Mouse (Mus musculus) spleen, adult 12 weeks (tissue): ENCODE results near the gene Extl1.
A peak's percentile ranks its signal among the peaks of the same experiment; 100 is the strongest.

ENCODE experiments used
- DNase-seq: peaks from one replicate; pipeline ENCODE4 v3.0.0; 2022; ENCODE audit warnings: low spot score

Extl1 gene

GRCm38 (mm10) chr4:134388397-134388796, 4.7 kb upstream of the Extl1 start:
- peak; percentile 47 for DNase-seq

DNA sequence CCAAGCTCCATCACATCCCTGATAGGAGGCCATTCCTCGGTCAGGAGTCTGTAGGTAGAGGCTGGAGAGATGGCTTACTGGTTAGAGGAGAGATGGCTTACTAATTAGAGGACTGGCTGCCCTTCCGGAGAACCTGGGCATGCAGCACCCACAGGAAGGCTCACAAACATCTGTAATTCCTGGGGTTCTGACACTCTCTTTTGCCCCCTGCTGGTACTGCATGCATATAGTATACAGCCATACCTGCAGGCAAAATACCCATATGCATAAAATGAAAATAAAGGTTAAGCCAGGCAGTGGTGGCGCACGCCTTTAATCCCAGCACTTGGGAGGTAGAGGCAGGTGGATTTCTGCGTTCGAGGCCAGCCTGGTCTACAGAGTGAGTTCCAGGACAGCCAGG, 3.6 kb upstream of the Extl1 start:
- no peak for DNase-seq

- DNase-seq = no peak
Observed at GRCm38 (mm10) chr4:134379510-134379909, 4.1 kb downstream of the Extl1 start.

DNA sequence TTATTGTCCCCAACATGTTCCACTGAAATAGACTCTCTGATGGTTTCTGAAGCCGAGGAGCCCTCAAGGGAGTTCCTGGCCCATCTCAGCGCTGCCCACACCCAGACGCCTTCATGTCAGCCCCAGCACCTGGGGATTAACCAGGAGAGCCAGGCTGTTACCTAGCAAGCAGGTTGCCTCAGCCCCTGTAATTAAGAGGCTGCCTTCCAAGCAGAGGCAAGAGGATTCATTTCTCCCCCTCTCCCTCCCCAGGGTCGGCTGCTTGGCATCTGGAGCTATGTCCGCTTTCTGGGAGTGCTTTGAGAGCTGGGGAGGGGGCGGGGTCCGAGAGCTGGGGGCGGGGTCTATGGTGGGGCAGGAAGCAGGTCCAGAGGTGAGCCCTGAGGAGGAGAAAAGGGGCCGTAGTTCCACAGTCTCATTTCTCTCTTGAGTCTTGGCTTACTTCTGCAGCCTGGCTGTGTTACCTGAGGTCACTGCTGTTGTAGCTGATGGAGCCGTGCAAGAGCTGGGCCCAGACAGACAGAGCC, 5.5 kb downstream of the Extl1 start:
- no peak for DNase-seq

- no peak for DNase-seq
Observed at GRCm38 (mm10) chr4:134374306-134374705, 9.3 kb downstream of the Extl1 start.

DNA sequence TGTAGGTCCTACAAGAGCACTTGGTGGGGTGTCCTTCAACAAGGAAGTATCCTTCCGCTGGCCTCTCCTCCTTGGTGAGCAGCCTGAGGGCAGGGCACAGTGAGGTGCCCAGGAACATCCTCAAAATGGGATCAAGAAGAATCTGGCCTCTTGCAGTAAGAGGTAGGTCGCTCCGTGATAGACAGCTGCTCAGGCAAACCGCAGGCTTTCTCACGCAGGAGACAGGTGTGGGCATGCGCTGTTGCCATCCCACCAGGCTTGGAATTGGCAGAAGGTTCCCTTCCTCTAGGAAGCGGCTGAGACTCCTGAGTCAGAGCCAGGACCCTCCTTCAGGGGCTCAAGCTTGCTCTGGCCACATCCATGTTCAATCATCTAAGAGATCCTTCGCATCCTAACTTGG, 10.4 kb downstream of the Extl1 start:
- DNase-seq = no peak

DNA sequence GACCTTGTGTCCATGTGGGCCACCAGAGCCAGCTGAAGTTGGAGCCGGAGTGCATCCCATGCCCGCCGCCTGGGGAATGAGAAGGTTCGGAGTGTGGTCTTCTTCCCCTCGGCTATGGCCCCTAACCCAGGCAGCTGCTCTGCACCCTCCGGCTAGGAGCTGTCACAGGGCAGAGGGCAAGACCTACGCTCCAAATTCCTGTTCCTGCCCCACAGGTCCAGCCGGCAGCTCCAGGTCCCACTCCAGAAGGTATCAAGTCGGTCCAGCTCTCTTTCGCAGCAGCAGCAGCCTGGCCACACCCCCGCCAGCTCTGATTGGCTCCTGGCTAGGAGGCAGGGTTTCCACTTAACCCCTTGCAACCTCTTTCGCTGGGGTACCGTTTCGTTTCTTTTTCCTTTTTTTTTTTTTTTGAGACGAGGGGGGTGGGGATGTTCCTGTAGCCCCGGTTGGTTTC, 11.3 kb downstream of the Extl1 start:
- no peak for DNase-seq

DNA sequence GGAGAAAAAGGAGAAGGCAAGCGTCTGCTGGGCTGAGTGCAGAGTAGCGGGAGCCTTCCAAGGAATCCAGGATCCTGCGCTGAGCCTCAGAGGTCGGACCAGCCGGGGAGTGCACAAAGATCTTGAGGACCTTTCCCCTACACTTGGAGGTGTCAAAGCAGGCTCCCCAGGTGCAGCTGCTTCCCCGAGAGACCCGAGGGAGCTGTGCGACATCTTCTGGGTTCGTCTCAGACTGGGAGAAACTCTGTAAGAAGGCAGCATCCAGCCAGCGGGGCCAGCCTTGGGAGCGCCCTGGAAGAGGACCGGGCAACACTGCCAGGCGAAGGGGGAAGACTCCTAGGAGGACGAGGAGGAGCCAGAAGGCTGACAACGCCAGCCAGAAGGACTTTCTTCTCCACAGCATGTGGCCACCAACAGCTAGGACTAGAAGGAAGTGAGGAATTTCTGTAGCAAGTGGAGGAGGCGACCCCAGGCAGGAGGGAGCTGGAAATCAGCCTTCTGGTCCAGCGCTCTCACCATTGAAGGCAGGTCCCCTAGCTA, 12.3 kb downstream of the Extl1 start:
- no peak for DNase-seq

DNA sequence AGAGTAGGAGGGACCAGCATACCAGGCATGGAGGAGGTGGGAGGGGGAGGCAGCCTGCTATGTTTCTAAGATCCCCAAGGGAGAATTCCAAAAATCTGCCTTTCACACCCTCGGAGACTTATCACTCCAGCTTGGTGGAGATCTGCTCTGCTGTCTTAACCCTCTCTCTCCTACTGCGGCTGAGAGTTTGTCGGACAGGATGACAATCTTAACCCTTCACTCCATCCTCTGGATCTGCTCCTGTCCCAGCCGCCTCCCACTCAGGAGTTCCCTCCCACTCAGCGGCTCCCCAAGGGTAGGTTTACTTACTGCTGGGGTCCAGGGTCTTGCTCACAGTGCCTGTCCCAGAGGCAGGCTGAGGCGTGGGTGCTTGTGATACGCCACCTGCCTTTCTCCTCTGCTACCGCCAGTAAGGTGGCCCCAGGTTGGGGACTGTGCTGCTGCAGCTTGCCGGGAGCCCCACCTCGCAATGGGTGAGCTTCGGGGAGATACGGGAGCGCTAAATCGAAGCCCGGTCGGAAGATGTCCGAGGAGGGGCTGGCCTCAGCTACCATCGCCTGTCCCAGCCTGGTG, 12.9 kb downstream of the Extl1 start:
- DNase-seq = no peak

DNA sequence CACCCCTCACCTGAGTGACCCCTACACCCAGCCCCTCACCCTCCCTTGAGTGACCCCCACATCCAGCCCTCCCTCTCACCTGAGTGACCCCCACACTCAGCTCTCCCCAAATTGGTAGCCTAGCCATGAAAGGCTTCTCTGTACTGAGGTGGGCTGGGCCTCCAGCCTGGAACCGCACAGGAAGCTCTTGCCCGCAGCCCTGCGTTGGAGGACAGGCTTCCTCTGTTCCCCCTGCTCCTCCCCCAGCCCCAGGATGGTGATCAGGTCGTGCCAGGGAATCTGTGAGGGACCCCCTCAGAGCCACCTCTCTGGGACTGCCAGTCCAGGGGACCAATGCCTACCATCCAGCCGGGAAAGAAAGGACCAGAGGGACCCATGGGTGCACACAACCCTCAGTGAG, 18.4 kb downstream of the Extl1 start:
- DNase-seq = no peak

DNA sequence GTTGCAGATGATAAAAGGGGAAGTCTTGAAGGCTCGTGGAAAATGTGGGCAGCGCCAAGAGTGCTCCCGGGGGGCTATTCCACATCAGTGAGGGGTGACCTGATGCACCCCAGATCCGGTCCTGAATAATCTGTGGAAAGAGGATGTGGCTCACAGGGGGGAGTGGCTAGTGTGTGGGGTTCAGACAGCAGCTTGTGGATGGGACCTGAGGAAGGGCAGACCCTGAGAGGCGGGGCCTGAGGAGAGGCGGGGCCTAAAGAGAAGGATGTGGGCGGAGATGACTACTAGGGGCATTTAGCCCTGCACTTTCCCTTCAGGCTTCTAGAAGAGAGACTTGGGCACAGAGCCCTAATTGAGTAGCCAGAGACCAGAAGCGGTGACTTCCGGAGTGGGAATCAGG, 21.1 kb downstream of the Extl1 start:
- peak; percentile 37 for DNase-seq

DNA sequence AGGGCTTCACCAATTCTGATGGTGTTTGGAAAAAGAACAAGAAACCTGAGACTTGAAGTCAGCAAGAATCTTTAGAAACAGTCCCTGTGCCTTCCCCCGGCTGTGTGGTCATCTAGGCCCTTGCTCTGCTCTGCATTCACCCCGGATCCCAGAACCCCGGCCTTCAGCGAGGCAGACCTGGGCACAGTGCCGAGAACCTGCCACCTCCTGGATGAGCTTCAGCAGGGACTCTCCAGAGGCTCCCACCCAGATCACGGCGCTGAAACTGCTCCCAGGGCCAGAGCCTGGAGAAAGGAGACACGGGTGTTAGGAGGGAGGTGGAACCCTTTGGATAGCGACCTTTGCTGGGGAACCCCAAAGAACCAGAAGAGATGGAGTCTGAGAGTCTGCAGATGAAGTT, 21.5 kb downstream of the Extl1 start:
- no peak for DNase-seq

GRCm38 (mm10) chr4:134361215-134361614, 22.4 kb downstream of the Extl1 start:
- no peak for DNase-seq

- no peak for DNase-seq
Observed at GRCm38 (mm10) chr4:134359649-134360048, 24.0 kb downstream of the Extl1 start.

- no peak for DNase-seq
Observed at GRCm38 (mm10) chr4:134357461-134357771, 26.2 kb downstream of the Extl1 start.

DNA sequence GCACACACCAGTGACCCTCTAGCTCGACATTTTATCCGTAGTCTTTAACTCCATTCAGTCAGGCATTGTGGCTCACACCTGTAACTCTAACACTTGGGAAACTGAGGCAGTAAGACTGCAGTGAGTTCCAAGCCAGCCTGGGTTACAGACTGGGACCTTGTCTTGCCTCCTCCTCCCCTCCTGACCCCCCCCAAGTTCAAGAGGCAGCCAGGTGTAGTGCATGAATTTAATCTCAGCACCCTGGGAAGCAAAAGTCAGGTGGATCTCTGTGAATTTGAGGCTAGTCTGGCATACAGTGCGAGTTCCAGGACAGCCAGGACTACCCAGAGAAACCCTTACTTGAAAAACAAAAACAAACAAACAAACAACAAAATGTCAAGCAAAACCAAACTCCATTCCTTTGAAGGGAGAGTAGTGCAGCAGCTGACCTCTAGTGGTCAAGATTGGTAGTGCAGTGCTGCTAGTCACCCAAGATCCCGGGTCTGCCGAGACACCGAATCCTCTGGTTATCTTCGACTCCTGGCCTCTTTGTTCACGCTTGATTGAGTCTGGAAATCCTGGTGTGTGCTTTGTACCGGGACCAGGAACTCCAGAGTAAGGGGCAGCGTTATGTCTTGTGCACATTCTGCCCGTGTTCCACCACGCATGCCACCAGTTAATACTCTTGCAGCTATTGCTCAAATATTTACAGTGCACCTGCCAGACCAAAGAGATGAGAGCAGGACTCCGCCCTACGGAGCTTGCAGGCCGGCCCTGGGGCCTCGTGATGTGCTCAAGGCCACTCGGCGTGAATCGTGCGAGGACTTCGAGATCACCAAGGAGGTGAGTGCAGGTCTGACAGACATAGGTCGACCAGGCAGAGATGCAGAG, 26.8 kb downstream of the Extl1 start:
- peak; percentile 44 for DNase-seq

DNA sequence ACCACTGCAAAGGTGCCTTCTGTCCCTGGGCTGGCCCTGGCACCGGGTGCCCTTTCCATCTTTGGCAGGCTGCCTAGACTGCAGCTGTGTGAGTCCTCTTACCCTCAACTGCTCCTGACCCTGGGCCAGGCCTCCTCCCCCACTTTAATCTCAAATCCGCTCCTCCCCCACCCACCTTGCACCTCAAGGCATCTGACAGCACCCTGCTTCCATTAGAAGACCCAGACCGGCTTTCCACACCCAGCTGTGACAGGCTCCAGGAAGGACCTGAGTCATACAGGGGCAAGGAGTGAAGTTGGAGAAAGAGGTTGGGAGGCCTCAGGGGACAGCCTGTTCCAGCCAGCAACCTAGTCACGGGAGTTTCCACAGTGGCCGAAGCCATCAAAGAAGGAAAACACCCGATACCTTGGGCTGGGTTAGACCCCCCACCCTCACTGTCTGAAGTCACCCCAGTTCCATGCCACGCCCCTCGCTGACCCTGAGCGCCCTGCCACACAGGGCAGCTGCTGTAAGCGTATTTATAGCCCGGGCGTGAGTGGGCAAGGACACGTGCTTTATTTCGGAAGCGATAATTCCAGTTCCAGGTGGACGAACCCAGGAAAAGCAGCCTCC, 27.7 kb downstream of the Extl1 start:
- no peak for DNase-seq

DNA sequence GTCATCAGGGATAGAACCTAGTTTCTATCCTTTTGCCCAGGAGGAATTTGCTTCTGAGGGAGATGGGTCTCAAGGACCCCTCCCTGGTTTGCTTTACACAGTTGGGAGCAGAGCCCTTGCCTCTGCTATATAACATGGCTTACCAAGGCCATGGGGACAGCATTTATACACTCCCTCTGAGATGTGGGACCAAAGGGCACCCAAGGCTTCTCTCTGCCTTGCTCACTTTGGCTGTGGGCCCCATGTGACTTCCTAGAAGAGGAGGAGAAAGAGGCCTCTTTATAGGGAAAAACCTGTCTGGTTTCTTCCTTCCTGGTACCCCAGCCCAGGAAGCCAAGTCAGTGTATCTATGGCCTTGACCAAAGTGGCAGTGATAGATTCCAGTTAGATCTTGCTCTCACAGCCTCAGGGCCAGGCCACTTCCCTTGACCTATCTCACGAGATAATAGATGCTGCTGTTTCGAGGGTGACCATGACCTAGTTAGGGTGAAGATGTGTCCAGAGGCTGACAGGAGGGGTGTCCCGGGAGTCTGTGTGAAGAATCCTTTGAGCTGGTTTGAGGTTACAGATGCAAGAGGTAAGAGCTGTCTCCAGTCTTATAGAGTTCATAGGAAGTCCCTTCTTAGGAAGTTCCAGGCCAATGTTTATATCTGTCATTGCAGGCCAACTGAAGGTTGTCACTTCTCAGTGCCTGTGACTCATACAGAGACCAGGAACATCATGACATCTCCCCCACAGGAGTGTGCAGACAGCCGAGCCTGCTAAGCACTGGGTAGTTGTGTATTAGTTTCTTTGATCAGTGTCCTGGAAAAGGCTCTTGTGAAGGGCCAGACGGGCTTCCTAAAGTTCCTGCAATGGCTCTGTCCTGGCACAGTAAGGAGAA, 29.9 kb downstream of the Extl1 start:
- DNase-seq = no peak

- no peak for DNase-seq
Observed at GRCm38 (mm10) chr4:134352929-134353328, 30.7 kb downstream of the Extl1 start.

DNA sequence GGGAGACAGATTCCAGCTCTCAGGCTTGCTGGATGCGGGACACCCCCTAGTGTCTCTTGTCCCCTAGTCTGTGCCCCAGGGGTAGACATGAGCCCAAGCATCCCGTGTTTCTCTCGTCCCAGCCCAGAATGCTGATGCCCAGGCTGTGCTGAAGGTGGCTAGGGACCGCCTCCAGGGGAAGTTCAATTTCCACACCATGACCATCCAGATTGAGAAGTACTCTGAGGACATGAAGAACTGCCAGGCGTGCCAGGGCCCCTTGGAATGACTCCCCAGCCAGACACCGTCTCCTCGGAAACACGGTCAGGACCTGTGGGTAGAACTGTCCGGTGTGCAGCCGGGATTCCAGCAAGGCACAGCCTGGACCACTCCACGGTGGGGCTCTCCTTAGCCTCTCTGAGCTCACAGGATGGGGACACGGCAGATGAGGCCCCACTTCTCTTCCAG, 31.4 kb downstream of the Extl1 start:
- DNase-seq = no peak

- DNase-seq = no peak
Observed at GRCm38 (mm10) chr4:134351329-134352260, 32.1 kb downstream of the Extl1 start.
